Mouse (Mus musculus) adrenal gland (tissue): ENCODE data around the gene Vegfa.

Source experiments
- intact Hi-C: fragments of 180-260 bp; cut with DNase I; formaldehyde crosslinking; loops from one replicate; pipeline ENCODE4 v1.15.1; 2025

Vegfa gene

DNA sequence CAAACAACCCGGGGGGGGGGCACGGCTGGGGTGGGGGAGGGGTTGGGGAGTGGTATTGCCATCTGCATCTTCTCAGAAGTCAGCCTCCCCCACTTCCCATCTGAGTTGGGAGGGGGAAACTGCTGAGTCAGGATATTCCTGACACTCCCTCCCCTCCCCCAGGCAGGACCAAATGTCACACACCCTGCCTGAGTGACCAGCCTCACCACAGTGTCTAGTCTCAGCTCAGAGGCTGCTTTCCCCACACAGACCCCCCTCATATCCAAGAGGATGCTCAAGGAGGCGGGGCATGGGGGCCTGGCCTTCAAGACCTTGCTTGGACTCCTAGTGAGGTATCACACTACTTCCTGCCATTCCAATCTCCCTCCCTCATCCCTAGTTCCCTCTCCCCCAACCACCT is 20.0 kb upstream of the Vegfa start:
- intact Hi-C loops = no loop called here

DNA sequence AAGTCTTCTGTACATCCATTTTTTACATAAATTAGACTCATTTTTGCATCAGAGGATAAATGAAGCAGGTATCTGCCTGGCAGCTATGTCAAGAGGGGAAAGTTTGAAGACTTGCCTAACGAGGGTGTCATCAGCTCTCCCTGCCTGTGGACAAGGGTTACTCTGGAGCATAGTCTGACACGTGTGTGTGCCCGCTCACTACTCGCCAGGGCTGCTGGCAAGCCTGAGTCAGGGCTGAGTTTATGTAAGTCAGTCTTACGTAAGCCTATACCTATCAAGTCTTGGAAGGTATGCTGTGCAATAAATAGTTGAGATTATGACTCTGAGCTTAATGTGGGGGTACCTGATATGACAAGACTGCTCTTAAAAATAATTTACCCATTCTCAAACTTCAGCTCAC is 19.2 kb upstream of the Vegfa start:
- intact Hi-C loops = no loop called here

DNA sequence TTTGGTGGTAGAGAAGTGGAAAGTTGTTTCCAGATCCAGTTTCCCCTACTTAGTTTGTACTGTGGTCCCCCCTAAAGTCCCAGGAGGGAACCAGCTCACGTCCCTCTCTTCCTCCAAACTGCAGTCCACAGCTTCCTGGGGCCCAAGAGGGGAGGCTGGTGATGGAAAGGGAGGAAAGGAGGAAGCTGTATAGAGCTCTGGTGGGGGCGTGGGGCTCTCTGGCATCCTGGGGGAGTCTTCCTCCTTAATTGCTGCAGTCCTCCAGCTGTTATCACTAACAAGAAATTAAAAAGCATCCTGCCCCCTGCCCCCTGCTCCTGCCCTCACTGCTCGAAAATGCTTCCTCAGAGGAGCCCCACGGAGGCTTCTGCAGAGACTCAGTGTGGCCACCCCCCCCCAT is 17.4 kb upstream of the Vegfa start:
- intact Hi-C loops = no loop called here

DNA sequence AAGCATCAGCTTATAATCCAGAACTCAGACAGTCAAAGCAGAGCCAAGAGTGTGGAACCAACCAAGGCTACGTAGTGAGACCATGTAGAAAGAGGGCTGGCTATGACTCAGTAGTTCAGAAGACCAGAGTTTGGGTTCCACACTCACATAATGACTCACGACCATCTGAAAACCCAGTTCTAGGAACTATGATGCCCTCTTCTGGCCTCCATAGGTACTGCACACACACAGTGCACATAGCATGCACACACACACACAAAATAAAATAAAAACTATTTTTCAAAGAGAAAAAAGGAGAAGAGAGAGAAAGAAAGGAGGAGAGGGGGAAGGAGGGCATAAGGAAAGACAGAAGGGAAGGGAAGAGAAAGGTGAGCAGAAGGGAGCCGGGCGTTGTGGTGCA is 16.0 kb upstream of the Vegfa start:
- intact Hi-C loops = no loop called here

DNA sequence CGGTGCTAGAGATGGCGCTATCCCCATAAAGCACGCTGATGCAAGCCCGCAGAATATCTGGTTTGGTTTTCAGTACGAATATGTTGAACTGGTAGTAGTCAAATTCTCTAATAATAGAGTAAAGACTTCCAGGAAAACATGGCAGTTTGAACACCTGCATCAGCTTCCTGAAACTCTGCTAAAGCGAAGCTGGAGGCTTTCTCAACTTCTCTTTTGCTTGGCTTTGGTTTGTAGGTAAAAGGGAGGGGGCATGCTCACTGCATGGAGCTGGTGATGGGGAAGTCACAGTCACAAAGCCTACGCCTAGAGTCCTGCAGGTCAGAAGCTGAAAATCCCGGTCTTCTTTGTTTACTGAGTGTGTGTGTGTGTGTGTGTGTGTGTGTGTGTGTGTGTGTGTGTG is 13.6 kb upstream of the Vegfa start:
- intact Hi-C loops = no loop called here

DNA sequence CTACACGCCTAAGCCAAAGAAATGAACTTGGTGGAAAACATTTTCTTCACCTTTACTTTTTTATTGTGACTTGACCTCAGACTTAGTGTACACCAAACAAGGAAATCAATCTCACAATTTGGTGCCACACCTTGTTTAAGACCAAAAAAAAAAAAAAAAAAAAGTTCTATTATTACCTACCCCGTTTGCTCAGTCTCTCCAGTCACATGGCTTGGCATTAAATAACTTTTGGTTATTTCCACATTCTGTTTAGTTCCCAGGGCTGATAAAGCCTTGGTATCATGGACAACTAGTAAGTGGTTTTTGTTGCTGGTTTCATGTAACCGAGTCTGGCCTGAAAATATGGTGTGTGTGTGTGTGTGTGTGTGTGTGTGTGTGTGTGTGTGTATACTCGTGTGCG is 12.8 kb upstream of the Vegfa start:
- intact Hi-C loops = no loop called here

DNA sequence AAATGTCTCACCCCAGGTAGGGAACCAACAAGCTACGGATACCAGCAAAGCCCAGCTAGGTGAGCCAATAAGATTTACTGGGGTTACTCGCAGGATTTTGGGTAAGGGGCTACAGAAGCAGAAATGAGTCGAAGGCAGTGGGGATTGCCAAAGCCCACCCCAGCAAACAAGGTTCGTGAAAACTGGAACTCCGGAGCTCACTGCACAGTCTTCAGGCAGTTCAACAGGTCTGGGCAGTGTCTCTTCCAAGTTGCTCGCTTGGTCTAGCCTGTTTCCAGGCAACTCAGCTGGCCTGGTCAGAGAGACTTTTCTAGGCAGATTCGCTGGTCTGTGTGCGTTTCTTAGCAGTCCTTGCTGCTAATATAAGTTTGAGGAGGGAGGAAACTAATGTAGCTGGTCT is 10.0 kb upstream of the Vegfa start:
- intact Hi-C loops = no loop called here

DNA sequence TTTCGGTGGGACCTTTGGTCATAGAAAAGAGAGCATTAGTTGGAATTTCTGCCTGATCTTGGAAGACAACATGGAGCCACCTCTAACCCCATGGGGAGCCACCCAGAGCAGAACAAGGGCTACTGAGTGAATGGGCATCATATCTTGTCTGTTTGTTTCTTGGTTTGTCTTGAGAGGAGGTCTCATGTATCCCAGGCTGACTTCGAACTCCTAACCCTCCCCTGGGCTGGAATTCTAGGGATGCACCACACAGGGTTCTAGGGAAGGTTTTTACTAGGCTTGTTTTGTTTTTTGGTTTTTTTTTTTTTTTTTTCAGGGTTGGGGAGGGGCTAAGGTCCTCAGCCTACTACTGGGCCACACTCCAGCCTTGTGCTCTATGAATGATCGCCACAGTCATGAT is 9.5 kb upstream of the Vegfa start:
- intact Hi-C loops = loop anchor here (2.0 kb wide), 1 partner anchor 91 kb away; no protein-coding TSS in a partner anchor

DNA sequence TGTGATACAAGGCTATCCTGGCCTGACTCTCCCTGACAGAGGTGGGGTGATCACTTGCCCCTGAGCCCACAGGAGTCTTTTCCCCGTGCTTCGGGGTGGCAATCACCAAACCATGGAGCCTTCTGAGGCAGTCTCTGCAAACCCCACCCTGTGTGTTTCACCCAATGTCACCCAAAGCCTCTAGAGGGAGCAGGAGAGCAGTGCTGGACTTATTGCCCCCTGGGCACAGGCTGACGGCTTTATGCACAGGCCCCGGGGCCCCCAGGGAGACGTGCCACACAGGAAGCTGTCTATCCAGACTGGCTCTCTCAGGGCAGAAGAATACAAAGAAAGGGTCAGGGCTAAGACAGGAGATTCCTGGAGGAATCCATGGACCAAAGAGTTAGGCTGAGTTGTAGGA is 9.1 kb upstream of the Vegfa start:
- intact Hi-C loops = loop anchor here (2.0 kb wide), 1 partner anchor 92 kb away; no protein-coding TSS in a partner anchor

DNA sequence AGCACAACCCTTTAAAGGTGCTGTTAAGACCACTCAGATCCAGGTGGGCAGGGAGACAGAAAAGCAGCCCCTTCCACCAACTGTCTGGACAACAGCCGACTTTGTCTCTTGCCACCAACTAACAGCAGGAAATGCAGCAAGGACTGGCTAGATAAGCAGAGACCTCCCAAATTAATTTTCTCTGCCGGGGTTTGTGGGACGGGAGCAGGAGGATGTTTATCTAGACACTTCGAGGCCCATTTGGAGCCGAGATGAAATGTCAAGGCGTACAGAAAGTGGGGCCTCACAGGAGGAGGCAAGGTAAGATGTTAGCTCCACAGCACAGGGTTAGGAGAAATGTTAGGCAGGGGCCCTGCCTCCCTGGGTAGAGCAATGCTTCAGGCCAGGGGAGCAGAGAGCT is 8.4 kb upstream of the Vegfa start:
- intact Hi-C loops = loop anchor here (2.0 kb wide), 1 partner anchor 92 kb away; no protein-coding TSS in a partner anchor

DNA sequence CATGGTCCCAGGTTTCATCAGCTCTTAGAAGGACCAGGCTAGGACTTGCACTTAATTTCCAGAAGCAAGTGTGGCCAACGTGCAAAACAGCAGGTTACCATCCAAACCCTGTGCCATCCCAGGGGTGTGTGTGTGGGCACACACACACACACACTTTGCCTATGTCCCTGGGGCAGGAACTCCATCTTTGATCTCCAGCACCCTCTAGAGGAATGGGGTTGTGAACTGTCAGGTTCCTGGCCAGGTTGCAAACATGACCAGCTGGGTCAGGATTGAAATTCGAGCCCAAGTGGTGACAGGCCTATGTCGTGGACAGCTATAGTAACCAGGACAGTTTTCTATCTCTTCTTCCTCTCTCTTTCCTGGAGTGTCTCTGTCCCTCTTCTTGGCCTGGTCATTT is 6.7 kb upstream of the Vegfa start:
- intact Hi-C loops = loop anchor here (5.0 kb wide), 1 partner anchor 73 kb away; the partner anchor contains the start of gene Mrps18a

DNA sequence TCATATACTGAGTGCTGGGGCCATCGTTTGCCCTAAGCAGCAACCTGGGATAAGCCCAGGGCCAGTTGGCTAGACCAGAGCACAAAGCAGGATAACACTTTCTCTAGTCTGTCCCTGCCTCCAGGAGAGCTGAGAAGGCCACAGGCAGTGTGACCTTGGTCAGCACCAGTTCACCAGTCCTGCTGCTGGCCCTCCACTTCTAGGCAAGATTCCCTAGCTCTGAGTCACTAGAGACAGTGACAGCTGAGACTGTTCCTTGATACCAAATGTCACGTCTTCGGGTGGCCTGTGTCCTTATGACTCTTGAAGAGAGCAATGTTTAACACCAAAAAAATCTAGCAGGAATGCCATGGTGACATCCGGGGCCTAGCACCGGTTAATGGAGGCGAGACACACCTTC is 4.2 kb upstream of the Vegfa start:
- intact Hi-C loops = loop anchor here (5.0 kb wide), 1 partner anchor 76 kb away; the partner anchor contains the start of gene Mrps18a

DNA sequence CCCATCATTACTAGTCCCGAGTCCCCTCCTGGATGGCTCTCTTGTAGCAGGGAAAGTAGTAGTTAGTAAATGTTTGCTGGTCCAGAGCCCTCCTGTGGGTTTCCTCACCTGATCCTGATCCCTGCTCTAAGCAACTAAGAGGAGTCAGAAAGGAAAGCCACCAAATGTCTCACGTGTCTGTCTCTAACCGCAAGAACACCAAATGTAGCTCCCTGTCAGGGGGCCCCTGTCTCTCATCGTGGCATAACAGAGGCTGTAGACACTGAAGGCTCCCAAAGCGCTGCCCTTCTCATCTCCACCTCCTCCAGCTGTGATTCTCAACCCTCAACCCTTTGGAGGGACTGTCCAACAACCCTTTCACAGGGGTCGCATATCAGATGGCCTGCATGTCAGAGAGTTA is 1.9 kb upstream of the Vegfa start:
- intact Hi-C loops = no loop called here

DNA sequence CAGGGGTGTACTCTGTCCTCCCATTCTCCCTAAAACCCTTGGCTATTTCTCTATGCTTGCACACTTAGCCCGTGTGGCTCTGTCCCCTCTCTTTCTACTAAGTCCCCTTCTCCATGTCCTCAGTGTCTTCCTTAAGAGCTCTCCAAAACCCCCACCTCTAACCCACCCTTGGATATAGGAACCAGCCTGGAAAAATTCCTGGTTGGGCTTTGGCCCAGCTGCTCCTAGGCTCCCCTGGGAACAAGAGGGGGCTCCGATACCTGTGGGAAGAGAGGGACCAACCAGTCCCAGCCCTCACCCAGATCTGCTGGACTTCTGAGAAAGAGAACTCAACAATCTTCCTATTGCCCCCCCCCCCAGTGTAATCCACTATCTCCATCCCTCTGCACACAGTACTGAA is 1.4 kb upstream of the Vegfa start:
- intact Hi-C loops = loop anchor here (2.0 kb wide), 1 partner anchor 299 kb away; no protein-coding TSS in a partner anchor

DNA sequence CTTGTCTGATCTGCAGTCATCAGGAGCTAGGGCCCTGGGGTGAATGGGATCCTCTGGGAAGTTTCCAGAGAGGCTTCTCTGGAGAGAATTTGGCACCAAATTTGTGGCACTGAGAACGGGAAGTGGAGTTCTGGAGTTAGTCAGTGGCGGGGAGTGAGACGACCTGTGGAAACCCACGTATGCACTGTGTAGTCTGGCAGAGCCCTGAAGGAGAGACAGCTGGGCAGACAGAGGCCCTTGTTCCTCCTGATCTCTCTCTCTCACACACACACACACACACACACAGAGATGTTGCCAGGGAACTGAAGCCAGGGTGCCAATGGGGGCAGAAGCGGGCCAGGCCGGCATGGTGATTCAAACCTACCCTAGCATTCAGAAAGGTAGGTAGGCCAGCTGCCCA is 953 bp upstream of the Vegfa start:
- intact Hi-C loops = loop anchor here (2.0 kb wide), 1 partner anchor 298 kb away; no protein-coding TSS in a partner anchor

DNA sequence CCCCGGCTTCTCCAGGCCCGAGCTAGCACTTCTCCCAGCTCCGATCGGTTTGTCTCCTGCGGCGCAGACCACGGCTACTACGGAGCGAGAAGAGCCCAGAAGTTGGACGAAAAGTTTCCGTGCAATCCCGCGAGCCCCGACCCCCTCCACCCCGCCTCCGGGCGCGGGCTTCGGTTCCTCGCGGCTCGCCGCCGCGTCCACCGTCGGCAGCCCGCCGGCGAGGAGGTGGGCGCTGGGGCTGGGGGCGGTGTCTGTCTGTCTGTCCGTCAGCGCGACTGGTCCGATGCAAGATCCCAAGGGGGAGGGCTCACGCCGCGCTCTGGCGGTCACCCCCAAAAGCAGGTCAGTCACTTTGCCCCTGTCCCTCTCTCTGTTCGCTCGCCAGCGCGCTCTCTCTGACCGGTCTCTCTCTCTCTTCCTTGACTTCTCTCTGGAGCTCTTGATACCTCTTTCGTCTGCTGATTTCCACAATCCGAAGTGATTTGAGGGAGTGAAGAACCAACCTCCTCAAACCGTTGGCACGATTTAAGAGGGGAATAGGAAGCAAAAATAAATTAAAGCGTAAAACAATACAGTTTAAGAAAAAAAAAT is 453 bp downstream of the Vegfa start:
- intact Hi-C loops = loop anchor here (2.0 kb wide), 2 partner anchors 181 to 297 kb away; no protein-coding TSS in a partner anchor

DNA sequence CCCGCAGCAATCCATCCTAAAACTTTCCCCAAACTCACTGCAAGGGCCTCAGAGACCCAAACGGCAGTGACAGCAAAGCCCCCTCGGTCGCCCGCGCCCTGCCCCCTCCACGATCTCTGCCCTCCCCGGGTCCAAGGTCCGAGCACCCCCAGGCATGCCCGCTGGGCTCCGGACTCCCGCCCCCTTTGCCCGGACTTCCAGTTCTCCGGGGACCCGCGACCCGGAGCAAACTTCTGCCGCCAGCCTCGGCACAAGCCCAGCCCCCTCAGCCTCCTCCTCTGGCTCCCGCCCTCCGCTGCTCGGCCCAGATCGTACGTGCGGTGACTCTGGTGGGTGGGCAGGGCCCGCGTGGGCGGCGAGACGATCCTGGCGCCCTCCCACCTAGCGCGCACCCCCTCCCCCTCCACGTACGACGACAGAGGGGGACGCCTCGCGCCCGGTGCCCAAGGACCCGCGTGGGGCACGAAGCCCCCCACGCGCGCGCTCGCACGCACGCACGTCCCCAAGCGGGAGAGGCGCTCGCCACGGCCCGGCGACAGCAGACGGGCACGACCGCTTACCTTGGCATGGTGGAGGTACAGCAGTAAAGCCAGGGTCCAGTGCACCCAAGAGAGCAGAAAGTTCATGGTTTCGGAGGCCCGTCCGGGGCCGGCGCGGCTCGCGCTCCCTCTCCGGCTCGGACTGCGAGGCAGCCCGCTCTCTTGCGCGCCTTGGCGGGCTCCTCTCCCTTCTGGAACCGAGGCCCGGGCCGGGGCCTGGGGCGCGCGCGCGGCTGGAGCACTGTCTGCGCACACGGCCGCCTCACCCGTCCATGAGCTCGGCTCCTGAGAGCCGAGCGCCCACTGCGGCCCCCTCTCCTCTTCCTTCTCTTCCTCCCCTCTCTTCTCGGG is 1.2 kb downstream of the Vegfa start:
- intact Hi-C loops = loop anchor here (2.0 kb wide), 1 partner anchor 180 kb away; no protein-coding TSS in a partner anchor

DNA sequence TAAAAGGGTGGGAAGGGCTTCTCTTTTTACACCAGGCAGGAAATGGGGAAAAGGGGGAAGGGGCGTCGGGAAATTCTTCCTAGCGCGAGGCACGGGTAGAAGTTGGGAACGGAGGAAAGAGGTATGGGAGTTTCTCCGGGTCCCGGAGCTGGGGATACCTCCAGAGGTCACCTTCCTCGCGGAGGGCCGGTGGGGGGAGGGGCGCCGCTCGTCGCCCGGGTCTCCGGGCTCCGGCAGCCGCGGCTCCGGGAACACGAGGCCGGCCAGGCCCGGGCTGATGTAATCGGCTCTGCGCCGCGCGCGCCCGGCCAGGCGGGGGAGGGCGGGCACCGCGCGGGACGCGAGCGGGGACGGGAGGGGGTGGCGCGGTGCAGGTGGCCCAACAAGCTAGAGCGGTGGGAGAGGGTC is 1.8 kb downstream of the Vegfa start:
- intact Hi-C loops = loop anchor here (2.0 kb wide), 1 partner anchor 180 kb away; no protein-coding TSS in a partner anchor

DNA sequence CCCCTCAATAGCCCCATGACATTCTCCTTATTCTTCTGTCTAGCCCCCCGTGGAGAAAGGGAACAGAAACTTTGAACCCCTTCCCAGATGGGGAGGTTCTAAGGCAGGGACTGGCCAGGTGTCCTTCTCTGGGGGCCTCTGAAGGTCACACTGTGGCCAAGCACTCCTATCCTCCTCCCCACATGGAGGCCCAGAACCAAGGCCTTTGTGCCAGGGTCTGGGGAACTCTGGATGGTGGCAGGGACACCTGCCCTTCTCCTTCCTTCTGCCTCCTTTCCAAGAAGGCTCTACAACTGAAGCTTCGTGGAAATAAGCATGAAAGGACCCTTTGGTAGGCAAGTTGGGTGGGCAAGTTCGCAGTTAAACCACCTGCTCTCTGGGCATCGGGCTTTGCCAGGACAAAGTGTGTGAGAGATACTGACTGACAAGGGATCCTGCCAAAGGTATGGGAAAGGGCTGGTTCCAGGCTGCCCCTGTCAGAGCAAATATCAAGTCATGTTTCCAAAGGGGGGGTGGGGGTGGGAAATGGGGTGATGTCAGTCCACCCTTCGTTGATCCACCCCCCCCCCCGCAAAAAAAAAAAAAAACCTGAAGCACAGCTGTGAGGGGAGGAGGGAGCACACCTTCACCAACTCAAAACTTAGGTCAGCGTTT is 2.5 kb downstream of the Vegfa start:
- intact Hi-C loops = loop anchor here (2.0 to 5.0 kb wide), 2 partner anchors 67 to 179 kb away; no protein-coding TSS in a partner anchor

DNA sequence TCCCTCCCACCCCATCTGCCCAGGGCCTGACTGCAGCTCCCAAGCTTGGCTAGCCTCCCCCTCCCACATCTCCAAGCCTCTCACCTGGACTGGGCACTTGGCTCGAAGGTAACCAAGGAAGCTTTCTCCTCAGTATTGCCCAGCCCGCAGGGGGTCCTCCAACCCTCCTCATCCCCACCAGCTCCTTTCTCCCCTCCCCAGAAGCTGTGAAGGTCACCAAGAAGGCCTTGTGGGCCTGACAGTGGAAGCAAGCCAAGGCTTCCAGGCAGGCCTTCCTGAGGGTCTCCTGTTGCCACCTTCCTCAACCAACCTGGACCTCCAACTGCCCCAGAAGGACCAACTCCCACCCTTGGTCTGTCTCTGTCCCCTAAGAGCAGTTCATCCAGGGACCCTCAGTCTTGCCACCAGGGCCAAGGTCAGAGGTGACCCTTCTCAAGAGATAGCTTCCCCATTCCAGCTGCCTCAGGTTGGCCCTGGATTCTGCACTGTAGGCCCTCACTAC is 3.1 kb downstream of the Vegfa start:
- intact Hi-C loops = loop anchor here (5.0 kb wide), 1 partner anchor 67 kb away; no protein-coding TSS in a partner anchor
